Mouse (Mus musculus) heart, postnatal 25 days (tissue): ENCODE measurements around the gene Wdr24. TPM values are rescaled to one million over a fixed set of nuclear protein-coding genes. Genes with fewer than 3 reads are reported as not detected.
A peak's percentile ranks its signal among the peaks of the same experiment; 100 is the strongest.

Source experiments
- DNase-seq: peaks from one replicate; pipeline ENCODE4 v3.0.0; 2022; ENCODE audit warnings: low spot score
- intact Hi-C: fragments of 180-260 bp; cut with DNase I; formaldehyde crosslinking; loops from one replicate; pipeline ENCODE4 v1.15.1; 2025
- total RNA-seq, 2 experiments: library from RNA; stranded (reverse); gene quantifications; 2 replicates each; pipeline ENCODE4 v1.2.3; 2021

The Wdr24 gene
- total RNA-seq, 2 experiments from 2014 or later: 10.2 to 10.6 TPM

- no peak for DNase-seq
- intact Hi-C loops: no loop called here
These were observed 17.1 kb downstream of the Wdr24 start for GRCm38 (mm10) chr17:25840519-25840918.

GRCm38 (mm10) chr17:25841117-25841880 lies 17.9 kb downstream of the Wdr24 start, which contains the start of gene Gm20683:
Gm20683 (minus strand) TSS chr17:25841763.
- DNase-seq: no peak
- intact Hi-C loops: no loop called here

- no peak for DNase-seq
- intact Hi-C loops: no loop called here
These were observed 19.1 kb downstream of the Wdr24 start for GRCm38 (mm10) chr17:25842509-25842908.

GRCm38 (mm10) chr17:25843122-25843521 lies 19.7 kb downstream of the Wdr24 start:
- no peak for DNase-seq
- intact Hi-C loops: no loop called here

- DNase-seq: no peak
- intact Hi-C loops: loop anchor here (1.0 kb wide), 1 partner anchor 15 kb away; no protein-coding TSS in a partner anchor
These were observed 20.4 kb downstream of the Wdr24 start for GRCm38 (mm10) chr17:25843636-25844395.

- DNase-seq: peak; percentile 89
- intact Hi-C loops: loop anchor here (1.0 kb wide), 1 partner anchor 15 kb away; no protein-coding TSS in a partner anchor
These were observed 21.0 kb downstream of the Wdr24 start, which contains the start of gene Rhot2 for GRCm38 (mm10) chr17:25844396-25844901. Rhot2 (minus strand) TSS chr17:25844851.

GRCm38 (mm10) chr17:25860229-25860628 lies 36.8 kb downstream of the Wdr24 start:
- intact Hi-C loops: no loop called here
- no peak for DNase-seq

GRCm38 (mm10) chr17:25860832-25861703 lies 37.6 kb downstream of the Wdr24 start, which contains the start of gene Wdr90:
Wdr90 (minus strand) TSS chr17:25861501.
- intact Hi-C loops: no loop called here
- DNase-seq: peak; percentile 85

- intact Hi-C loops: no loop called here
- DNase-seq: no peak
These were observed 38.5 kb downstream of the Wdr24 start for GRCm38 (mm10) chr17:25861704-25862612.

GRCm38 (mm10) chr17:25863681-25864080 lies 40.3 kb downstream of the Wdr24 start:
- intact Hi-C loops: no loop called here
- no peak for DNase-seq

GRCm38 (mm10) chr17:25864311-25864710 lies 40.9 kb downstream of the Wdr24 start:
- intact Hi-C loops: no loop called here
- DNase-seq: no peak

GRCm38 (mm10) chr17:25865288-25865687 lies 41.9 kb downstream of the Wdr24 start:
- intact Hi-C loops: loop anchor here (5.0 kb wide), 1 partner anchor 33 kb away; the partner anchor contains the start of gene Stub1
- DNase-seq: no peak

- intact Hi-C loops: loop anchor here (5.0 kb wide), 1 partner anchor 34 kb away; the partner anchor contains the start of gene Stub1
- no peak for DNase-seq
These were observed 42.7 kb downstream of the Wdr24 start for GRCm38 (mm10) chr17:25866172-25866571.

- intact Hi-C loops: loop anchor here (5.0 kb wide), 1 partner anchor 35 kb away; the partner anchor contains the start of gene Stub1
- DNase-seq: no peak
These were observed 44.0 kb downstream of the Wdr24 start for GRCm38 (mm10) chr17:25867509-25867835.

GRCm38 (mm10) chr17:25867836-25868600 lies 44.6 kb downstream of the Wdr24 start:
- intact Hi-C loops: loop anchor here (5.0 kb wide), 1 partner anchor 36 kb away; the partner anchor contains the start of gene Stub1
- no peak for DNase-seq

- DNase-seq: peak; percentile 76
- intact Hi-C loops: loop anchor here (5.0 kb wide), 1 partner anchor 36 kb away; the partner anchor contains the start of gene Stub1
These were observed 45.3 kb downstream of the Wdr24 start, which contains the start of gene Mcrip2 for GRCm38 (mm10) chr17:25868601-25869191. Mcrip2 (minus strand) TSS chr17:25868764.

GRCm38 (mm10) chr17:25869498-25869897 lies 46.1 kb downstream of the Wdr24 start:
- no peak for DNase-seq
- intact Hi-C loops: loop anchor here (5.0 kb wide), 1 partner anchor 37 kb away; the partner anchor contains the start of gene Stub1
